Mouse (Mus musculus) stomach, embryonic 16.5 days (tissue): ENCODE results near the gene Prkg2. TPM values are rescaled to one million over a fixed set of nuclear protein-coding genes. Genes with fewer than 3 reads are reported as not detected.

Source experiments
- ATAC-seq: fragments of 200-750 bp; cut with Nextera tagmentation; 2 replicates; pipeline ENCODE4 v1.8.0; 2017; ENCODE audit warnings: moderate number of reproducible peaks, moderate TSS enrichment; ENCODE audit not compliant: insufficient read depth, low FRiP score
- H3K27ac ChIP-seq: fragments of 300-500 bp; sonication (generic); 2 replicates; pipeline ENCODE4 v1.5.1; 2014; ENCODE audit warnings: low read length
- H3K27me3 ChIP-seq: fragments of 300-500 bp; sonication (generic); 2 replicates; pipeline ENCODE4 v1.6.1; 2014; ENCODE audit warnings: low read length, control low read depth, mixed read lengths; ENCODE audit not compliant: control insufficient read depth, insufficient read depth
- H3K36me3 ChIP-seq: fragments of 300-500 bp; sonication (generic); 2 replicates; pipeline ENCODE4 v1.6.1; 2014; ENCODE audit warnings: low read length; ENCODE audit not compliant: control insufficient read depth, insufficient read depth
- H3K4me1 ChIP-seq: fragments of 300-500 bp; sonication (generic); 2 replicates; pipeline ENCODE4 v1.6.1; 2014; ENCODE audit warnings: low read length, control low read depth, mixed read lengths; ENCODE audit not compliant: control insufficient read depth, insufficient read depth
- H3K4me2 ChIP-seq: fragments of 300-500 bp; sonication (generic); 2 replicates; pipeline ENCODE4 v1.6.1; 2014; ENCODE audit warnings: low read depth, low read length, mixed read lengths
- H3K4me3 ChIP-seq: fragments of 300-500 bp; sonication (generic); replicated peaks from 2 replicates; pipeline ENCODE4 v1.5.1; 2014; ENCODE audit warnings: mild to moderate bottlenecking, low read length
- H3K9ac ChIP-seq: fragments of 300-500 bp; sonication (generic); 2 replicates; pipeline ENCODE4 v1.6.1; 2014; ENCODE audit warnings: low read length
- H3K9me3 ChIP-seq: fragments of 300-500 bp; sonication (generic); replicated peaks from 2 replicates; pipeline ENCODE4 v1.6.1; 2016; ENCODE audit warnings: low read length, control low read depth; ENCODE audit not compliant: control insufficient read depth
- WGBS: fragments of 180-500 bp; shearing (Covaris S2); extraction: QIAGEN DNeasy Blood & Tissue Kit; methylation state at CpG from one replicate; pipeline ENCODE4 v1.1.7; 2014; 5-methylcytosine and 5-hydroxymethylcytosine counted together
- polyA plus RNA-seq: library from polyadenylated mRNA; unstranded; fragments of >200 nt; fragmentation: Nextera tagmentation; extraction: Ambion mirVana; gene quantifications from 2 replicates; pipeline ENCODE4 v1.2.1, GENCODE M21; 2015

The Prkg2 gene
- polyA plus RNA-seq, 1 experiment from 2014 or later = 4.7 TPM

DNA sequence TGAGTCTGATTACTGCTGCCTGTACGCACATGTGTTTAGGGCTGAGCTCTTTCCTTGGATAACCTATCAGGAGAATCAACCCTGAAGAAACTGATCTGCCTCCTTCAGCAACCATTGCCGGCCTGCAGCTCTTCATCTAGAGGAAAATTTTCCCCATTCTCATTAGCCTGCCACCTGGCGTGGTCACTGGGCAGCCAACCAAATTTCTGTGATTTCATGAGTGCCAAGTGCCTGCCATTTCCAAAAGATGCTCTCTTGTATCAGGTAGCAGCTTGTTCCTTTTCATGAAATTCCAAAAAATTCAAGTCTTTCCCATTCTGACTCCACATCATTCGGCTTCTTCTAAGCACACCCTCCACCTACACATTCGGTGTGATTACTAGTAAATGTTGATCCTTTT, 136.2 kb downstream of the Prkg2 start:
- WGBS = 77% methylated on average over 5 of the region's 5 CpGs
- H3K9me3 ChIP-seq = no peaks in the 10 kb centered on the region
- no peaks in the 10 kb centered on the region for H3K36me3 ChIP-seq
- no peaks in the 10 kb centered on the region for H3K4me1 ChIP-seq
- no peak for ATAC-seq
- no peak overlapping the region for H3K27ac ChIP-seq
- no peak overlapping the region for H3K4me2 ChIP-seq
- H3K9ac ChIP-seq = no peak overlapping the region
- no peaks in the 10 kb centered on the region for H3K27me3 ChIP-seq
- H3K4me3 ChIP-seq = no peak overlapping the region

DNA sequence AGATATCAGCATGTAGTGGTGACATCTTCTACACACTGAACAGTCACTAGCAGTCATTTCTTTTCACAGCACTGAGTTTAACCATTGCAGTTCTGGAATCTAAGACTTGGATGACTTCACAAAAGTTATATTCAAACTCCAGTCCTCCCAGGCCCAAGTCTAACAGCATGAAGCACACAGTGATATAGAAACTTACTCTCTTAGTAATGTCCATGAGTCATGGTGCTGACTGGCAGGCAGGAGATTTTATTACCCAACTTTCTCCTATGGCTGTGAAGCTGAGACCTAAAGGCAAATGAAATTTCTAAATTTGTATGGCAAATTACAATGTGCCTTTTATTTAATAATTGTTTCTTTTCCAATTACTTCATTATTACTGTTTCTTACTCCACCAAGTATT, 139.2 kb downstream of the Prkg2 start:
- ATAC-seq = no peak

DNA sequence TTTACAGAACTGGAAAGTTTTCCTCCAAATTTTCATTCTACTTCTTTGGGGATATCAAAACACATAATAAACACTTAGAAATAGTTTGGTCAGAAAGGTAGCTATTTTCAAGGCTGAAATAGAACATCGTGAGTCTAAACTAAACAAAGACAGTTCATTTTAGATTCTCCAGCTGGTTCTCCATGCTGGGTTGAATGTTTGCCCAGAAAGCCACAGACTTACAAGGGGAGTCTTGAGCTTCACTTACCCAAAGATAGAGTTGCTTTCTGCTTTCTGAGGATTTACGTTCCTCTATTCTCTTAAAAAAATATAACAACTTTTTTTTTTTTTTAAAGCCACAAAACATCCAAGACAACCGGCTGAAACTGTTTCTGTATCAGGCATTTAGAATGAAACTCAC, 142.9 kb downstream of the Prkg2 start:
- Histone ChIP-seq H3K9me3 (no peaks in the 10 kb centered on the region), H3K36me3 (no peaks in the 10 kb centered on the region), H3K27ac (no peak overlapping the region), H3K4me3 (no peak overlapping the region), H3K27me3 (no peaks in the 10 kb centered on the region), H3K4me2 (no peak overlapping the region), H3K4me1 (no peaks in the 10 kb centered on the region), H3K9ac (no peak overlapping the region)
- WGBS = 59% methylated on average over 3 of the region's 3 CpGs
- ATAC-seq = no peak

More for the DNA sequence above, 139.2 kb downstream of the Prkg2 start:
- no peaks in the 10 kb centered on the region for H3K9me3 ChIP-seq
- no peak overlapping the region for H3K9ac ChIP-seq
- H3K4me3 ChIP-seq = no peak overlapping the region
- H3K27me3 ChIP-seq = no peaks in the 10 kb centered on the region
- no peak overlapping the region for H3K27ac ChIP-seq
- no peaks in the 10 kb centered on the region for H3K4me1 ChIP-seq
- no peaks in the 10 kb centered on the region for H3K36me3 ChIP-seq
- no peak overlapping the region for H3K4me2 ChIP-seq

DNA sequence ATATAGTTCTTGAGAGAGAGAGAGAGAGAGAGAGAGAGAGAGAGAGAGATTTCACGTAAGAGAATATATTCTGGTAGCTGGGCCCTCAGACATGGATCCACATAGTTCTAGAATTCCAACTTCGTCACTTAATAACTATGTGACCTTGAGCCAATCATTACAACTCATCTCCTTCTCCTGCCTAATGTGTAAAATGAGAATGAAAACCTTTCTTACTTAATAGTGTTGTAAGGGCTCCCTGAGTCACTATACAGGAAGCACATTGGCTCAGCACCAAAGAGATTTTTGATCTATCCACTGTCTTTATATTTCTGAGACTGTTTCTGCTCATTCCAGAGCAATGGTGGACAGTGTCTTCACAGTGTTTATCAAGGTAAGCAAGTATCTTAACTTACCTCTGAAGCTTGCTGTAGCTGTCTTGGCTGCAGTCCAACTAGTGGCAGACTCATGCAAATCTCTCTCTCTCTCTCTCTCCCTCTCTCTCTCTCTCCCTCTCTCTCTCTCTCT, 146.6 kb downstream of the Prkg2 start:
- 68% methylated on average over 2 of the region's 2 CpGs for WGBS

DNA sequence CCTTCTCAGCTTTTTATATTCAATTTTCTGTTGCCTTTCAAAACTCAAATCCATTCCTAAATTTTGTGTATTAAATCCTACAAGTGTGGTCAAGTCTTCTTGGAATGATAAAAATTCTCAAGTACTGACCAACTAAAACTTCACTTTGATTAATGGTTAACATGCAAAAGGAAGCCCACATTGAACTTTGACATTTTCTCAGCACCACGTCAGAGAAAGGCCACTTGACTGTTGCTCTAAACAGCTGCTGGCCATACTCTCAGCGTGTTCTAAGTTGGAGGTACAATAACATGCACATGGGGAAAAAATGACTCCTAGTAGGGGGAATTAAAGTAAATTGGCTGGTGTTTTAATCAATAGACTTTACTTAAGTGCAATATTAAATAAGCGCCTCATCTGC, 155.1 kb downstream of the Prkg2 start:
- Histone ChIP-seq H3K27ac (no peak overlapping the region), H3K4me2 (no peak overlapping the region), H3K36me3 (no peaks in the 10 kb centered on the region), H3K9ac (no peak overlapping the region), H3K27me3 (no peaks in the 10 kb centered on the region), H3K9me3 (no peaks in the 10 kb centered on the region), H3K4me1 (no peaks in the 10 kb centered on the region), H3K4me3 (no peak overlapping the region)
- WGBS = 46% methylated on average over 3 of the region's 3 CpGs
- ATAC-seq = no peak

More for the DNA sequence above, 146.6 kb downstream of the Prkg2 start:
- no peak overlapping the region for H3K9ac ChIP-seq
- ATAC-seq = no peak
- H3K36me3 ChIP-seq = no peaks in the 10 kb centered on the region
- no peak overlapping the region for H3K4me2 ChIP-seq
- no peaks in the 10 kb centered on the region for H3K4me1 ChIP-seq
- H3K4me3 ChIP-seq = no peak overlapping the region
- no peaks in the 10 kb centered on the region for H3K9me3 ChIP-seq
- no peaks in the 10 kb centered on the region for H3K27me3 ChIP-seq
- no peak overlapping the region for H3K27ac ChIP-seq

Other genes with a start within 250 kb of the Prkg2 start
- gene Bmp3, start 182.9 kb downstream of the Prkg2 start, polyA plus RNA-seq = 3.0 and 4.1 TPM in 2 replicates